Mouse (Mus musculus) liver, embryonic 13.5 days (tissue): ENCODE data around the gene Klhl2. TPM values are rescaled to one million over a fixed set of nuclear protein-coding genes. Genes with fewer than 3 reads are reported as not detected.

Experiments
- ATAC-seq: fragments of 200-750 bp; cut with Nextera tagmentation; 2 replicates; pipeline ENCODE4 v1.8.0; 2017; ENCODE audit warnings: low read depth, mild to moderate bottlenecking, moderate number of reproducible peaks, moderate library complexity
- DNase-seq: peaks from one replicate; pipeline ENCODE4 v3.0.0; 2022
- H3K27ac ChIP-seq: fragments of 300-500 bp; sonication (generic); 2 replicates; pipeline ENCODE4 v1.5.1; 2015; ENCODE audit warnings: moderate library complexity, mild to moderate bottlenecking, inconsistent platforms
- H3K27me3 ChIP-seq: fragments of 300-500 bp; sonication (generic); 2 replicates; pipeline ENCODE4 v1.6.1; 2015; ENCODE audit warnings: mild to moderate bottlenecking, inconsistent platforms
- H3K36me3 ChIP-seq: fragments of 300-500 bp; sonication (generic); 2 replicates; pipeline ENCODE4 v1.6.1; 2015; ENCODE audit warnings: mild to moderate bottlenecking, inconsistent platforms
- H3K4me1 ChIP-seq: fragments of 300-500 bp; sonication (generic); replicated peaks from 2 replicates; pipeline ENCODE4 v1.6.1; 2015; ENCODE audit warnings: inconsistent platforms
- H3K4me2 ChIP-seq: fragments of 300-500 bp; sonication (generic); 2 replicates; pipeline ENCODE4 v1.6.1; 2015; ENCODE audit warnings: inconsistent platforms, mild to moderate bottlenecking, moderate library complexity
- H3K4me3 ChIP-seq: fragments of 300-500 bp; sonication (generic); replicated peaks from 2 replicates; pipeline ENCODE4 v1.5.1; 2015; ENCODE audit warnings: mild to moderate bottlenecking, inconsistent platforms
- H3K9ac ChIP-seq: fragments of 300-500 bp; sonication (generic); 2 replicates; pipeline ENCODE4 v1.6.1; 2015; ENCODE audit warnings: mild to moderate bottlenecking, inconsistent platforms
- H3K9me3 ChIP-seq: fragments of 300-500 bp; sonication (generic); replicated peaks from 2 replicates; pipeline ENCODE4 v1.6.1; 2016; ENCODE audit warnings: inconsistent platforms
- WGBS: fragments of 180-500 bp; shearing (Covaris S2); methylation state at CpG from one replicate; pipeline ENCODE4 v1.1.7; 2015; ENCODE audit not compliant: insufficient replicate concordance; 5-methylcytosine and 5-hydroxymethylcytosine counted together
- polyA plus RNA-seq: library from polyadenylated mRNA; unstranded; fragments of >200 nt; fragmentation: Nextera tagmentation; extraction: Ambion mirVana; gene quantifications from 2 replicates; pipeline ENCODE4 v1.2.1, GENCODE M21; 2015

Klhl2 gene
- polyA plus RNA-seq, 1 experiment from 2014 or later: 4.0 TPM

- H3K9ac ChIP-seq: no peak overlapping the region
- DNase-seq (no peak), ATAC-seq (no peak)
- no peaks in the 10 kb centered on the region for H3K36me3 ChIP-seq
- WGBS: 26% methylated on average over 2 of the region's 2 CpGs
- no peaks in the 10 kb centered on the region for H3K9me3 ChIP-seq
- H3K4me3 ChIP-seq: no peak overlapping the region
- H3K27ac ChIP-seq: no peak overlapping the region
- H3K27me3 ChIP-seq: peaks cover 39% of the 10 kb centered on the region
- peaks cover 18% of the 10 kb centered on the region for H3K4me1 ChIP-seq
- H3K4me2 ChIP-seq: no peak overlapping the region
These were observed 2.6 kb downstream of the Klhl2 start for GRCm38 (mm10) chr8:64847241-64847640.

GRCm38 (mm10) chr8:64845314-64845713, 4.5 kb downstream of the Klhl2 start:
- no peak for ATAC-seq
- Histone ChIP-seq H3K4me1 (peaks cover 18% of the 10 kb centered on the region), H3K4me3 (no peak overlapping the region), H3K27ac (no peak overlapping the region), H3K36me3 (no peaks in the 10 kb centered on the region), H3K9ac (no peak overlapping the region), H3K9me3 (no peaks in the 10 kb centered on the region), H3K27me3 (peaks cover 29% of the 10 kb centered on the region), H3K4me2 (no peak overlapping the region)
- no peak for DNase-seq
- WGBS: 57% methylated on average over 7 of the region's 7 CpGs

GRCm38 (mm10) chr8:64844043-64844481, 5.8 kb downstream of the Klhl2 start:
- no peak overlapping the region for H3K4me3 ChIP-seq
- ATAC-seq (no peak), DNase-seq (no peak)
- H3K4me2 ChIP-seq: no peak overlapping the region
- peaks cover 16% of the 10 kb centered on the region for H3K27me3 ChIP-seq
- 83% methylated on average over 4 of the region's 4 CpGs for WGBS
- no peak overlapping the region for H3K9ac ChIP-seq
- no peaks in the 10 kb centered on the region for H3K36me3 ChIP-seq
- H3K9me3 ChIP-seq: no peaks in the 10 kb centered on the region
- H3K27ac ChIP-seq: no peak overlapping the region
- peaks cover 14% of the 10 kb centered on the region for H3K4me1 ChIP-seq

- DNase-seq: no peak
- WGBS: 66% methylated on average over 3 of the region's 3 CpGs
- Histone ChIP-seq H3K4me1 (peaks cover 5% of the 10 kb centered on the region), H3K9me3 (no peaks in the 10 kb centered on the region), H3K27ac (no peak overlapping the region), H3K4me2 (no peak overlapping the region), H3K36me3 (no peaks in the 10 kb centered on the region), H3K9ac (no peak overlapping the region), H3K4me3 (no peak overlapping the region), H3K27me3 (peaks cover 7% of the 10 kb centered on the region; the same call in 1 of the 2 replicates)
- ATAC-seq: no peak
These were observed 6.6 kb downstream of the Klhl2 start for GRCm38 (mm10) chr8:64843168-64843567.

GRCm38 (mm10) chr8:64841747-64842406, 7.9 kb downstream of the Klhl2 start:
- WGBS: 71% methylated on average over 13 of the region's 13 CpGs
- Histone ChIP-seq H3K27ac (no peak overlapping the region), H3K9me3 (no peaks in the 10 kb centered on the region), H3K4me2 (no peak overlapping the region), H3K9ac (no peak overlapping the region), H3K4me3 (no peak overlapping the region), H3K27me3 (no peaks in the 10 kb centered on the region), H3K4me1 (0 out of 2 replicates have a peak, but pooled peaks cover 3% of the 10 kb centered on the region), H3K36me3 (no peaks in the 10 kb centered on the region)
- ATAC-seq: no peak
- DNase-seq: no peak

GRCm38 (mm10) chr8:64839628-64840027, 10.2 kb downstream of the Klhl2 start:
- 64% methylated on average over 6 of the region's 6 CpGs for WGBS
- H3K4me3 ChIP-seq: no peak overlapping the region
- no peaks in the 10 kb centered on the region; the same call in 1 of the 2 replicates for H3K4me1 ChIP-seq
- no peak overlapping the region for H3K9ac ChIP-seq
- DNase-seq (no peak), ATAC-seq (no peak)
- no peaks in the 10 kb centered on the region for H3K36me3 ChIP-seq
- H3K4me2 ChIP-seq: no peak overlapping the region
- H3K9me3 ChIP-seq: no peaks in the 10 kb centered on the region
- no peaks in the 10 kb centered on the region for H3K27me3 ChIP-seq
- H3K27ac ChIP-seq: no peak overlapping the region

- Histone ChIP-seq H3K4me2 (no peak overlapping the region), H3K9me3 (no peaks in the 10 kb centered on the region), H3K36me3 (no peaks in the 10 kb centered on the region; the same call in 1 of the 2 replicates), H3K27ac (no peak overlapping the region), H3K4me1 (no peaks in the 10 kb centered on the region; the same call in 1 of the 2 replicates), H3K27me3 (no peaks in the 10 kb centered on the region), H3K9ac (no peak overlapping the region), H3K4me3 (no peak overlapping the region)
- WGBS: 68% methylated on average over 6 of the region's 6 CpGs
- DNase-seq: no peak
- no peak for ATAC-seq
These were observed 14.2 kb downstream of the Klhl2 start for GRCm38 (mm10) chr8:64835475-64836122.

- ATAC-seq (no peak), DNase-seq (no peak)
- Histone ChIP-seq H3K9ac (no peak overlapping the region), H3K4me3 (no peak overlapping the region), H3K4me1 (no peaks in the 10 kb centered on the region; the same call in 1 of the 2 replicates), H3K27me3 (no peaks in the 10 kb centered on the region), H3K4me2 (no peak overlapping the region), H3K27ac (no peak overlapping the region), H3K36me3 (peaks cover 4% of the 10 kb centered on the region), H3K9me3 (no peaks in the 10 kb centered on the region)
- 63% methylated on average over 27 of the region's 27 CpGs for WGBS
These were observed 15.5 kb downstream of the Klhl2 start for GRCm38 (mm10) chr8:64834071-64834877.

GRCm38 (mm10) chr8:64832581-64833135, 17.2 kb downstream of the Klhl2 start:
- H3K4me3 ChIP-seq: no peak overlapping the region
- no peak overlapping the region for H3K4me2 ChIP-seq
- DNase-seq: no peak
- ATAC-seq: no peak
- no peak overlapping the region for H3K27ac ChIP-seq
- WGBS: 79% methylated on average over 13 of the region's 13 CpGs
- no peaks in the 10 kb centered on the region for H3K27me3 ChIP-seq
- no peaks in the 10 kb centered on the region; the same call in 1 of the 2 replicates for H3K4me1 ChIP-seq
- no peak overlapping the region for H3K9ac ChIP-seq
- H3K36me3 ChIP-seq: peaks cover 8% of the 10 kb centered on the region
- H3K9me3 ChIP-seq: no peaks in the 10 kb centered on the region

- Histone ChIP-seq H3K36me3 (peaks cover 8% of the 10 kb centered on the region), H3K4me3 (no peak overlapping the region), H3K9ac (no peak overlapping the region), H3K27ac (no peak overlapping the region), H3K27me3 (no peaks in the 10 kb centered on the region), H3K4me1 (peaks cover 2% of the 10 kb centered on the region; the same call in 1 of the 2 replicates), H3K4me2 (no peak overlapping the region), H3K9me3 (no peaks in the 10 kb centered on the region)
- DNase-seq: no peak
- 63% methylated on average over 3 of the region's 3 CpGs for WGBS
- ATAC-seq: no peak
These were observed 18.2 kb downstream of the Klhl2 start for GRCm38 (mm10) chr8:64831656-64832055.

- Histone ChIP-seq H3K9ac (no peak overlapping the region), H3K27me3 (no peaks in the 10 kb centered on the region), H3K9me3 (no peaks in the 10 kb centered on the region), H3K36me3 (peaks cover 8% of the 10 kb centered on the region), H3K4me1 (peaks cover 2% of the 10 kb centered on the region; the same call in 1 of the 2 replicates), H3K4me3 (no peak overlapping the region), H3K27ac (no peak overlapping the region), H3K4me2 (no peak overlapping the region)
- DNase-seq (no peak), ATAC-seq (no peak)
- 68% methylated on average over 3 of the region's 3 CpGs for WGBS
These were observed 19.9 kb downstream of the Klhl2 start for GRCm38 (mm10) chr8:64829921-64830320.
